Mouse (Mus musculus): Measurements from ENCODE around the gene Nip7.
"Not testable (repeated sequence)": the region's sequence is repeated elsewhere in the genome, so short reads cannot be mapped to it uniquely, and the experiment has no call there.

Gene Nip7

DNA sequence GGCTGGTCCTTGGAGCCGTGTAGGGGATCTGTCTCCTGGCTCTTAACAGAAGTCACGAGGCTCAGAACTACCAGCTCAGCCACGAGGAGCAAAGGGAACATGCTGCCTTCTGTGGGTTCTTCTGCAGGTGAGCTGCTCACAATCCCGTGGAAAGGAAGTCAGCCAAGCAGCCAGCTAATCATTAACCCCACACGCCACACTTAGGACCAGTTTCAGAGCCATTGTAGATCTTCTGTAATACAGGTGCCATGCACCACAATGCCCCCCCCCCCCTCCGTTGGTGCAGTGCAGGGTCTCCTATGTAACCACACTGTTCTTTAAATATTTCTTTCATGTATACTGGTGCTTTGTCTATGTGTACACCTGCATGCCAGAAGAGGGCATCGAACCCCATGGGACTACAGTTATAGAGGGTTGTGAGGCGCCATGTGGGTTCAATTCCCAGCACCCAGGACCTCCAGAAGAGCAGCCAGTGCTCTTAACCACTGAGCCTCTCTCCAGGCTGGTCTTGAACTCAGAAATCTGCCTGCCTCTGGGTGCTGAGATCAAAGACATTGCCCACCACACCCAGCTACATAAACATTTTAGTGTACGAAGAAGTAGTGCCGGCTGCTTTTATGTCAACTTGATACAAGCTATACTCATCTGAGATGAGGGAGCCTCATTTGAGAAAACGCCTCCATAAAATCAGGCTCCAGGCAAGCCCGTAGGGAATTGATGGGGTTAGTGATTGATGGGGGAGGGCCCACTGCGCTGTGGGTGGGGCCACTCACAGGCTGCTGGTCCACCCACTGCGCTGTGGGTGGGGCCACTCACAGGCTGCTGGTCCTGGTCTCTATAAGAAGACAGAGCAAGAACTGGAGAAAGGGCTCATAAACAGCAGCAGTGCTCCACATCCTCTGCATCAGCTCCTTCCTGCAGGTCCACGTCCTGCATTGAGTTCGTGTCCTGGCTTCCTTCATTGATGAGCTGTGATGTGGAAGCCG, 9.1 kb downstream of the Nip7 start, which contains the start of gene Tmed6:
TSS of gene Tmed6 (minus strand) at position 134 of the 986 bp plus-strand sequence.
- DNase-seq (ENCODE audit: low spot score) = peak; percentile 32

DNA sequence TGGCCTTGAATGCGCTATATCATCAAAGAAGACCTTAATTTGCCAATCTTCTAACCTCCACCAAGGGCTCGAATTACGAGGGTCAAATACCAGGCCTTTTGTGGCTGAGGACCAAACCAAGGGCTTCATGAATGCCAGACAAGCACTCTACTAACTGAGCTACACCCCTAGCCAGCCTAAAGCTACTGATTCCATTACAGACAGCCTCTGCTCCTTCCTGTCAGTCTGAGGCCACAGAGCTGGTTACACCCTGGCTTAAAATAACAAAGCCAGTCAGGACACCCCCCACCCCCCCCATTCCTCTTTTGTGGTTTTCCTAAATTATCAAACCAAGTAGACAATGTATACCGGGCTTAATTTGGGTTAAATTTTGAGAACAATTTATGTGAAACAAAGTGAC, 17.0 kb downstream of the Nip7 start:
- DNase-seq (ENCODE audit: low spot score) = no peak

DNA sequence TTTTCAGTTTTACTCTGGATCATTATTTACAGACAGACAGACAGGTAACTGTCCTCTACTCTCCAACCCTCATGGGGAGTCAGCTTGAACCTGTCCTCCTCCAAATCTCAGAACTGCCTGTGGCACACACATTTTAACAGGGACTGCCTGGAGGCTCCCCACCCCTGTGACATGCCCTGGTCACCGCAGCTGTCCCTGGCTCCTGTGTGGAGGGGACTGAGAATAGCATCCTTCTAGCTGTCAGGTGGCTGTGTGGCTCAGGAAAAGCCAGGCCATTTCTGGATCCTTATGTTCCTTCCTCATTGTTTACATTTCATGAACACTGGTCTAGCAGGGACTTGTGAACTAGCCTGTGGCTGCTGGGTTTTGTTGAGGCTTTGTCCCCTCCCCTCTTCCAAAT, 17.5 kb downstream of the Nip7 start:
- no peak for DNase-seq (ENCODE audit: low spot score)

DNA sequence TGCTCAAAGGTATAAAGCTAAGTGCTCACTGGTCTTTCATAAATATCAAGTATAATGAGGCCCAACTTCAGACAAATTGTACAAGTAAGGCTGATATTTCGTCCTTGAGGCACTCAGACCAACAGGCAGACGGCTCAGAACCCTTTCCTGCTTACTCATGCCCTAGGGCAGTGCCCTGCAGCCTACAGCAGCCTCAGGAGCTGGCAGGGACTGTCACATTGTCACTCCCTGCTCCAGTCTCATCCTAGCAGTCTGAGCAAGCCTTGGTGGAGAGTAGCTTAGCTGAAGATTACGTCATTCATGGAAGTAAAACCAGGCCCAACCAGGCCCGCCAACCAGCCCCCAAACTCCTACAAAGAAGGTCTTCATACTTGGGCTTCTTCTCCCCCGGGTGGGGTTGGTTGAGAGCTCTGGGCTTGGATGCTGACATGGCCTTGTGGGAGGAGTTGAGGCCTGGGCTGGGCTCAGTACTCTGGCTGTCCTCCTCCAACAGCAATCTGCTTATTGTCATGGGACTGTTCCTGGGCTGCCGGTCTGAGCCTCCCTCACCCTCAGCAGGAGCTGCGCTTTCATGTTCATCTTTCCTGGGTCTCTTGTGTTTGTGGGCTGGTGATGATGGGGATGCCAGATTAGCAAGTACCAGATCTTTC, 19.7 kb downstream of the Nip7 start:
- no peak for DNase-seq (ENCODE audit: low spot score)

DNA sequence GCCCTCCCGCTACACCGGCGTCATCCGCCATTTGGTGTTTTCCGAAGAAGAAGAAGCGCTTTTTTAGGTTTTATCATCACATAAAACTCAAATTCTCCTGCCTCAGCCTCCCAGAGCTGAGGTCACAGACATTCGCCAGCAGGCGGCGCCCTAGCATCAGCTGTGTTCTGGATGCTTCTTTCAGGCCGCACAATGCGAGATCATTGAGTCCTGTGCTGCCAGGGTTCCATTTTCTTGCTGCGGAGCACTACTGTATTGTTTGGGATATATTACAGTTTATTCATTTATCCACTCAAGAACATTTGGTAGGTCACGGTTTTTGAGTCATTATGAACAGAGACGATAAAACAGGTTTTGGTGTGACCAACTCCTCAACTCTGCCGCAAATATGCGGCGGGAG, 28.7 kb downstream of the Nip7 start:
- no peak for DNase-seq (ENCODE audit: low spot score)

DNA sequence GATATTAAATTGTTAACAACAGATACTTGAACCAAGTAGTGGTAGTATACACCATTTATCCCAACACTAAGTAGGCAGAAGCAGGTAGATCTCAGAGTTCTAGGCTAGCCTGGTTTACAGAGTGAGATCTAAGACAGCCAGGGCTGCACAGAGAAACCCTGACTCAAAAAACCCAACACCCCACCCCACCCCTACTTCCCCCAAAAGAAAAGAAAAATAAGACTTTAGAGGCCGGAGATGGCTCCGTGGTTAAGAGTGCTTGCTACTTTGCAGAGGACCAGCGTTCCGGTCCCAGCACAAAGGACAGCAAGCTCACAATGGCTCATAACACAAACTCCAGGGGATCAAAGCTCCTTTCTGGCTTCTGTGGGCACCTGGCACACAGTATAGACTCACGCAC, 29.3 kb downstream of the Nip7 start:
- DNase-seq (ENCODE audit: low spot score) = no peak

DNA sequence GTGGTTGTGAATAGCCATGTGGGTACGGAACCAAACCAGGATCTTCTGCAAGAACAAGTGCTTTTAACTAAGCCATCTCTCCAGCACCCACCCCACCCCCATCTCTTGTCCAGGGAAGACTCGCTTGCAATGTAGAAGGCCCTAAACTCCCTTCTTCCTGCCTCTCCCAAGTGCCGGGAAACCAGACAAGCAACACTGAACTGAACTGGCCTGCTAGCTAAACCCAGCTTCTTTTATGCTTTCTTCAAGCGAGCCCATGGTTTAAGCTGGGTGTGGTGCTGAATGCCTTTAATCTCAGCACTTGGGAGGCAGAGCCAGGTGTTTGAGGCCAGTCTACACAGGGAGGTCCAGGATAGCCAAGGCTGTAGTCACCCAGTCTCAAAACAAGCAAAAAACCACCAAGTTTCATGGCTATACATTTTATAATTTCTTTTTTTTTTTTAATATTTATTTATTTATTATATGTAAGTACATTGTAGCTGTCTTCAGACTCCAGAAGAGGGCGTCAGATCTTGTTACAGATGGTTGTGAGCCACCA, 31.9 kb downstream of the Nip7 start:
- DNase-seq (ENCODE audit: low spot score) = no peak

DNA sequence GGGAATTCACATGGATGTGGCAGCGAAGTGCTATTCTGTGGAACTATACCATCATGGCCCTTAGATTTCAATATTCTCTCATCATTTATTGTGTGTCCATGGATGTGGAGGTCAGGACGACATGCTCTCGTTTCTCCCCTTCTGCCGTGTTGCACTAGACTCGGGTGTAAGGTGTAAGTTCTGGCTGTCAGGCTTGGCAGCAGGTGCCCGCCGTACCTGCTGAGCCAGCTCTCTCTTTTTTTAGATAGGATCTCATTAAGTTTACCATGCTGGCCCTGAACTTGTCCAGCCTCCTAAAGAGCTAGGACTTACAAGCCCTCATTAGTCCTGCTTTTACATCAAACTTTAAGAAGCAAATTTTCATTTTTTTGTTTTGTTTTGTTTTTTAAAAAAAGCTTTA, 33.9 kb downstream of the Nip7 start:
- DNase-seq (ENCODE audit: low spot score) = no peak

DNA sequence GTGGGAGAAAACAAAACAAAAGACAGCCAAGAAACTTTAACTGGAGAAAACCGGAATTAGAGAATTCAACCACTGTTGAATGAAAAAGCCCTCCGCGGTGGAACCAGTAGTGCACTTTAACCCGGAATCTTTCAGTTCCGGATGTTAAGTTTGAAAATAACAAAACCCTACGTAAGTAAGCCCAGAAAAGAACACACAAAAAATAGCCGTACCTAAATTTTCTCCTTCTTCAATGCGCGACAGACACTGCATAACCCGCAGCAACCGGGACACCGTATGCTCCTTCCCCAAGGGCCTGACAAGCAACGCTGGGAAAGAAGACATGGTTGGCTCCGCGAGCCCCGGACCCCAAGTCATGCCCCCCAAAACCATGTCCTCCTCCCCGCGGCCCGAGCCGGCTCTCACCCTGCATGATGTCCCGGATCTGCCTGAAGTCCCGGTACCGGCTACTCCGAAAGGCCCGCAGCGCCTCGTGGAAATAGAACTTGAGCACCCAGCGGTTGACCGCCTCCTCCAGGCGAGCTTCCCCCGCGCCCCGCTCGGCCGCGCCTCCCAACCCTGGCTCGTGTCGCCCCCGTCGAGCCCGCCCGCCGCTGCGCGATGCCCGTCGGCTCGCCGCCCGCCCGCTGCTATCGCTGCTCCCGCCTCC, 39.2 kb downstream of the Nip7 start:
- no peak for DNase-seq (ENCODE audit: low spot score)

DNA sequence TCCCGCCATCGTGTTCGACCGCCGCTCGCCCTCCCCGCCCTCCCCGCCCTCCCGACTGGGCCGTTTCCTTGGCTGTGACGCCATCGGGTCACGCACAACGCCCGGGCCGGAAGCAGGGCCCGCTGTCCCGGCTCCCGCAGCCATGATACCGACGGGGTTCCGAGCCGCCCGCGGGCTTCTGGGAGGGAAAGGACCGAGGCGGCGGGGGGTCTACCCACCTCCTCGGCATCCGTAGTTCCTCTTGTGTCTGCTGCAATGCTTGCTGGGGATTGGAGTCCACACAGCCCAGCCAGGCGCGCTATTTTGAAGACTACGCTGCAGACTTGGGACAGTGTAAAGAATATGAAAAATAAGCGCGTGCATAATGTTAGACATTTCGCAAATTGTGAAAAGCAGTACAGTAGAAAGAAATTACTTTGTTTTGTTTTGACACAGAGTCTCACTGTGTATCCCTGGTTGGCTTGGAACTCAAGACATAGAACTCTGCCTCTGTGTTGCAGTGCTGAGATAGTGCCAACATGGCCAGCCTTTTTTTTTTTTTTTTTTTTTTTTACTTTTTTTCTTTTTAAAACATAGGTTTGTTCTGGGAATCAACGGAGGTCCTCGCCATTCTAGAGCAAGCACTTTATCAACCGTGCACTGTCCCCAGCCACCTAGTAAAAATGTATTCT, 39.8 kb downstream of the Nip7 start, which contains the start of gene Terf2:
TSS of gene Terf2 (minus strand) at position 182 of the 671 bp plus-strand sequence.
- DNase-seq (ENCODE audit: low spot score) = peak; percentile 95

DNA sequence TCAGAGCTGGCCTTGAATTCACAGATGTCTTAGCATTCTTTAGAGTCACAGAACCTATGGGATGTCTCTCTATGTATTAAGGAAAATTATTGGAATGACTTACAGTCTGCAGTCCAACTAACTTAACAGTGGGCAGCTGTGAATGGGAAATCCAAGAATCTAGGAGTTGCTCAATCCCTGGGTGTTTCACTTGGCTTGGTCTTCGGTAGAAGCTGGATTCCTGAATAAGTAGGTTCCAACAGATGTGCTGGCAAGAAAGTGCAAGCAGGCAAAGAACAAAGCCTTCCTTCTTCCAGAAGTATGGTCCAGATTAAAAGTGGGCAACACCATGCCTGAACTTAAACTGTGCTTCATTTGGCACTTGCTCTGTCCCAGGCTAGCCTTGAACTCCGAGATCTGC, 44.0 kb downstream of the Nip7 start:
- DNase-seq (ENCODE audit: low spot score) = no peak

DNA sequence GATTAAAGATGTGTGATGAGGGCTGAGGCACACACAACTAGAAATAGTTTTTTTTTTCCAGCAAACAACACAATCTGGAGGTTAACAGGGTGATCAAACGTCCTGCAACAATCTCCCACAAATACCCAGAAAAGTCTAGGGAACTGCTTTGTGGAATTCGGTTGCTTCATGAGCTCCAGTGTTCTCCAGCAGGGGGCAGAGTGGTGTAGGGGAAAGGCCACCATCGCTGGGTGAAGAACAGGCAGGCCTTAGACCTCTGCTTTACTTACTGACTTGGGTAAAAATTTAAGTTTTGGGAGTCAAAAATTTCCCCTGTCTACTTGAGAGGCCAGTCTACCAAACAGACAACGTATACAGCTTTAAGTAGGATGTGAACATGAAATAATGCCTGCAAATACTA, 47.9 kb downstream of the Nip7 start:
- DNase-seq (ENCODE audit: low spot score) = peak; percentile 42

DNA sequence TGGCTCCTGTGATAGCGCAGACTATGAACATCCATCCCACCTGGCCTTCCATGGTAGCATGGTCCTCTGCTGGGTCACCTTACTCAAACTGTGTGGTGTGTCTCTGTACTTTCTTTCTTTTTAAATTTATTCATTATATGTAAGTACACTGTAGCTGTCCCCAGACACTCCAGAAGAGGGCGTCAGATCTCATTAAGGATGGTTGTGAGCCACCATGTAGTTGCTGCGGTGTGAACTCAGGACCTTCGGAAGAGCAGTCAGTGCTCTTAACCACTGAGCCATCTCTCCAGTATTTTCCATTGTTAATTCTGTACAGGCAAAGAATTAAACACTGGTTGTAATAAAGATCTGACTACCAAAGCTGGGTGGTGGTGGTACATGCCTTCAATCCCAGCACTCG, 51.4 kb downstream of the Nip7 start:
- DNase-seq (ENCODE audit: low spot score) = not testable (repeated sequence)

DNA sequence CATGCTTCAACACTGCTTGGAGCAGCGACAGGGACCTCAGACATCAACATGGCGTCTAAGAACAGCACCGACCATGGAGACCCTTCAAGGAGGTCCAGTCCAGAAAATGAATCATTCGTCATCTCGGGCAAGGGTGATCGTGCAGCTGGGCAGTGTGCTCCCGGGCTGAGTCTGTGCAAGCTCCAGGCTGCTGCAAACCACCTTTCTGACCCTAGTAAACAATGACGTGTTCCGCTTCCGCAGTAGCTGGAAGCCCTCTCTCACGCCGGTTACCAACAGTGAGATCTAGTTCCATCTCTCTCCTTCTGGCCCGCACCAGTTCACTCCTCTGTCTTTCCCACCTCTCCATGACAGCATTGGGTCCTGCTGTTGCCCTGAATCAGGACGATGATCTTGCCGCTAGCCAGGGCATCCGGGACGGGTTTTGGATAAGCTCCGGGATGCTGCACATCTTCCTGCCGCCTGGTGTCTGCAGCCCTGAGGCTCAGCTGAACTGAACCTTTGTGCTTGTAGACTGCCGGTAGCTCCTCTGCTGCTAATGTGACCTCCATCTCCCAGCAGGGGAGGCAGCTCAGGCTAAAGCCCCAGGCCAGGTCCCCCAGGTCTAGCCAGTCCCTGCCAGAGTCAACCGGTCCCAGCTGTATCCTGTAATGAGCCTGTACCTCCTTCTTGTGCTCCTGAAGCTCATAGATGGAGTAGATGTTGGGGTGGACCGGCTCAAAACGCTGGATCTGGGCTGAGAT, 52.5 kb downstream of the Nip7 start:
- no peak for DNase-seq (ENCODE audit: low spot score)

DNA sequence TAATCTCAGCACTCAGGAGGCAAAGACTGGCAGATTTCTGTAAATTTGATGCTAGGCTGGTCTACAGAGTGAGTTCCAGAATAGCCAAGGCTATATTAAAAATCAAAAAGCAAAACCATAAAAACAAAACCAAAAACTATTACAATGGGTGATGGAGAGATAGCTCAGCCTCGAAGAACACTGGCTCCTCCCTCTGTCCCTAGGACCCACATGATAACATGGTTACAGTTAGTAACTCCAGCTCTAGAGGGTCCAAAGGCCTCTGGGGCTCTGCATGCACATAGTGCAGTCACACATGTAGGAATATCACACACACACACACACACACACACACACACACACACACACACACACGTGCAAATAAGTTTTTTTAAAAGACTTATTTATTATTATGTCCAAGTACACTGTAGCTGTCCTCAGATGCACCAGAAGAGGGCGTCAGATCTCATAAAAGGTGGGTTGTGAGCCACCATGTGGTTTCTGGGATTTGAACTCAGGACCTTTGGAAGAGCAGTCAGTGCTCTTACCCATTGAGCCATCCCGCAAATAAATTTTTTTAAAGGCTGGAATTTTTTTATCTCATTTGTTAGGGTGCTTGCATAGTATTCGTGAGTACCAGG, 53.2 kb downstream of the Nip7 start:
- DNase-seq (ENCODE audit: low spot score) = no peak
